Mouse (Mus musculus): ENCODE data around the gene Ccdc85c. TPM values are rescaled to one million over a fixed set of nuclear protein-coding genes. Genes with fewer than 3 reads are reported as not detected.

The Ccdc85c gene
- total RNA-seq (2021): 10 to 100 TPM; 39.4 to 42.6 TPM
- long read RNA-seq, experiment 1, partial matches to known transcripts: 0 of 11 reads
- long read RNA-seq, experiment 1, other reads (novel, unspliced or antisense): 10 of 11 reads
- long read RNA-seq, experiment 2, full-length matches to known transcripts: 2 of 11 reads
- long read RNA-seq, experiment 2, partial matches to known transcripts: 0 of 11 reads
- long read RNA-seq, experiment 2, other reads (novel, unspliced or antisense): 9 of 11 reads

- no peak for DNase-seq (ENCODE audit: low spot score)
Observed at GRCm38 (mm10) chr12:108274661-108275507, at the start of gene Ccdc85c. Ccdc85c (minus strand) TSS chr12:108275425.

- no peak for DNase-seq (ENCODE audit: low spot score)
Observed at GRCm38 (mm10) chr12:108320096-108320495, 44.9 kb upstream of the Ccdc85c start.

- DNase-seq (ENCODE audit: low spot score): no peak
Observed at GRCm38 (mm10) chr12:108318499-108318898, 43.3 kb upstream of the Ccdc85c start.

- no peak for DNase-seq (ENCODE audit: low spot score)
Observed at GRCm38 (mm10) chr12:108317826-108318430, 42.7 kb upstream of the Ccdc85c start.

- DNase-seq (ENCODE audit: low spot score): no peak
Observed at GRCm38 (mm10) chr12:108317201-108317738, 42.0 kb upstream of the Ccdc85c start.

GRCm38 (mm10) chr12:108316655-108317054, 41.4 kb upstream of the Ccdc85c start:
- DNase-seq (ENCODE audit: low spot score): no peak

GRCm38 (mm10) chr12:108315818-108316217, 40.6 kb upstream of the Ccdc85c start:
- no peak for DNase-seq (ENCODE audit: low spot score)

GRCm38 (mm10) chr12:108313244-108313772, 38.1 kb upstream of the Ccdc85c start:
- DNase-seq (ENCODE audit: low spot score): no peak

- no peak for DNase-seq (ENCODE audit: low spot score)
Observed at GRCm38 (mm10) chr12:108312432-108312851, 37.2 kb upstream of the Ccdc85c start.

- no peak for DNase-seq (ENCODE audit: low spot score)
Observed at GRCm38 (mm10) chr12:108311741-108312290, 36.6 kb upstream of the Ccdc85c start.

GRCm38 (mm10) chr12:108310456-108311027, 35.3 kb upstream of the Ccdc85c start:
- DNase-seq (ENCODE audit: low spot score): no peak

GRCm38 (mm10) chr12:108310041-108310440, 34.8 kb upstream of the Ccdc85c start:
- DNase-seq (ENCODE audit: low spot score): no peak

- peak; percentile 75 for DNase-seq (ENCODE audit: low spot score)
Observed at GRCm38 (mm10) chr12:108309116-108309794, 34.0 kb upstream of the Ccdc85c start.

GRCm38 (mm10) chr12:108308363-108308856, 33.2 kb upstream of the Ccdc85c start:
- DNase-seq (ENCODE audit: low spot score): peak; percentile 78

- peak; percentile 56 for DNase-seq (ENCODE audit: low spot score)
Observed at GRCm38 (mm10) chr12:108307553-108307952, 32.3 kb upstream of the Ccdc85c start.

- DNase-seq (ENCODE audit: low spot score): peak; percentile 39
Observed at GRCm38 (mm10) chr12:108305812-108306794, 30.9 kb upstream of the Ccdc85c start, which contains the start of gene Hhipl1. Hhipl1 (plus strand) TSS chr12:108306270.

- no peak for DNase-seq (ENCODE audit: low spot score)
Observed at GRCm38 (mm10) chr12:108305172-108305571, 29.9 kb upstream of the Ccdc85c start.

- DNase-seq (ENCODE audit: low spot score): no peak
Observed at GRCm38 (mm10) chr12:108303778-108304365, 28.6 kb upstream of the Ccdc85c start.

GRCm38 (mm10) chr12:108301006-108301405, 25.8 kb upstream of the Ccdc85c start:
- DNase-seq (ENCODE audit: low spot score): no peak

Data from gastrocnemius, adult 18-20 months (tissue).